Mouse (Mus musculus) frontal cortex, postnatal 14 days (tissue): ENCODE results near the gene Nrn1.
A peak's percentile ranks its signal among the peaks of the same experiment; 100 is the strongest.

Experiments used
- DNase-seq, 2 experiments: peaks; one replicate each; pipeline ENCODE4 v3.0.0; 2022; ENCODE audit warnings: low spot score in 2 of 2

The Nrn1 gene

DNA sequence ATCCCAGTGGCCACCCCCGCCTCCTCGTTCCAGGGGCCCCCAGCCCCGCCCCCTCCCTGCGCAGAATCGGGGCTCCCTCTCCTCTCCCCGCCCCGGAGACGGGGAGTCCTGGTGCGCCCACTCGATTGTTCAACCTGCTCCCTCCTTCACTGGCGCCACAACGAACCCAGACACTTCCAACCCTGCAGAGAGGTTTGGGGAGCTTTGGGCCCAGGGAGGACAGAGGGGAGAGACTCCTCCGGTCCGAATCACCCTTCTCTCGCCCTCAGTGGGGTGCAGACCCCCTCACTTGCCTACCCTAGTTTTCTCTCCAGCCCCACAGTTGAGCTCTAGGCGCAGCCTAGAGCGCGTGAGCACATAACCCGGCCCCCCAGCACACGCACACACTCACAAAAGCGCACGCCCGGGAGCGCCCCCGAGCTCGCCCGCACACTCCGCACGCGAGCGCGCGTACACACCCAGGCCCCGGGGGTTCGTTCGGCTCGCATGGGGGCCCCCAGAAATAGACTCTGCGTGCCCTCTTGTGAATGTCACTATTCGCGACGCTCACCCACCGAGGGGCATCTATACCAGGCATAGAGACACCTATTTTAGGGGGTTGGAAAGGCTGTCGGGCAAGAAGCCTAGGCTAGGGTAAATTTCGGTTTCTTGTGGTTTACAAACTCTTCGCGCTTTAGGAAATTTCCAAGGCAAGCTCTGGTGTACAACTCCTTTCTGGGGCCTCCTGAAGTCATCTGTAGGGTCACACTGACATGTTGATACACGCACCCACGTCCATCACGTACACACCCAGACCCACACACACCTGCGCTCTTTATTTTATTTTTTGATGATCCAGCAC lies at the start of gene Nrn1:
Gene Nrn1, minus strand, starts transcription at position 401 of the 841 bp plus-strand sequence.
- peak in 1 of 2 experiments; percentile 38 for DNase-seq

DNA sequence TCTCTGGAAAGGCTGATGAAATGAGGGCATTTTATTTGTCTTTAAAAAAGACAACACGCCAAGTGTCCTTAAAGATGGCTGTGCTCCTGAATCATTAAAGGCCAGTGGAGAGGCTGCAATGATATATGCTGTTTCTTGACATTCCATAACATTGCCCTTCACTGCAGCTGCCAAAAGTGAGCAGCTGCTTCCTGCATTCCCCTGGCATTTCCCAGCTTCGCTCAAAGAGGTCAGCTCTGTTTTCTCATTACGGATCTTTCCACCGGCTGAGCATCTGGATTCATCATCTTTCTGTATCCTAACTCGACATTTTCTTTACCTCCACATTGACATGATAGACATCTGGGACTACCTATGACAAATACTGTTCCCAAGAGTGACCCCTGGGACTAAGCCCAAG lies 44.7 kb upstream of the Nrn1 start:
- no peak for DNase-seq

DNA sequence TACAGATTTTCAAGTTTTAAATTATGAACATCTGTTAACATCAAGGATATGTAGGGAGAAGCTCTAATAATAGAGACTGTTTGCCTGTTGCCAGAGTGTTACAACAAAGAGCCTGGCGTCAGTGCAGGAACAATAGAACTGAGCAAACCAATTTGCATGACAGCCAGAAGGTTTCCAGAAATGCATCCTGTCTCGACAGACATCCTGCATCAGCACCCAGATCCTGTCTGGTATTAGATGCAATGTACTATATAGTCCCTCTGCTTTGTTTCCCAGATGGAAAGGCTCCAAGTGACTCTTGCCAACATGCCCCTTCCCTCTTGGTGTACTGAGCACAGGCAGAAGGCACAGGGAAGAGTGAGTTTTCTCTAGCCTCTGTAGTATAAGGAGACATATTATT lies 31.9 kb upstream of the Nrn1 start:
- DNase-seq = no peak

DNA sequence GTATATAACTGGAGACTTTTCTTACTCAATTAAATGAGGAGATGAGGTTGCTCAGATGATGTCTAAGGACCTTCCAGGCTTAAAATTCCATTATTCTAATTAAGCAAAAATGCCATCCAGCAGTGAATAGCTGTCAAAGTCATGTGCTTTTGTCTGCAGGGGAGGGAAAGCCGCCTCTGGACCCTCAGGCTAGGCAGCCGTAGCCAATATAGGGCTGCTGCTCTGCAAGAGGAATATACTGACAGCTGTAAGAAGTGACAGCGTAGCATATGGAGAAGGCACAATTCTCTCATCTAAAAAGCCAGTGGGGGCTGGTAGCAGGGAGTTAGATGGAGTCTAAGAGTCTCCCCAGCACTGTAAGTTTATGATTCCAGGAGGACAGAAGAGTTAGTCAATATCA lies 16.9 kb upstream of the Nrn1 start:
- DNase-seq = no peak

DNA sequence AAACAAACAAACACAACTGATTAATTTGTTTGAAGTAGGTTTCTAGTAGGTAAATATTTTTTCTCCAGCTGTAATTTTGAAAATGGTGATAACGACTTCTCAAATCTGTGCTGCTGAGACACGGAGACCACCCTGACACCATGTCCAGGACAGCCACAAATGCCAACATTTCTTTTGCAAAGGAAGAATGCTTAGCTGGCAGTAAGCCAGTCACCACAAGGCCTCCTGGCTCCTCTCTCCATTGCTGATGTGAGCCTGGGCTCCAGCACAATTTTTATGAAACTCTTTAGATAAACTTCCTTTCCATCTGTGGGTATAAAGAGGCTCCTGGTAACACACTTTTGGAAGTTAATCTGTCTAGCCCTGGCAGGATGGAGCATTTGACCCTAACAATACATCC lies 15.1 kb upstream of the Nrn1 start:
- DNase-seq = no peak

DNA sequence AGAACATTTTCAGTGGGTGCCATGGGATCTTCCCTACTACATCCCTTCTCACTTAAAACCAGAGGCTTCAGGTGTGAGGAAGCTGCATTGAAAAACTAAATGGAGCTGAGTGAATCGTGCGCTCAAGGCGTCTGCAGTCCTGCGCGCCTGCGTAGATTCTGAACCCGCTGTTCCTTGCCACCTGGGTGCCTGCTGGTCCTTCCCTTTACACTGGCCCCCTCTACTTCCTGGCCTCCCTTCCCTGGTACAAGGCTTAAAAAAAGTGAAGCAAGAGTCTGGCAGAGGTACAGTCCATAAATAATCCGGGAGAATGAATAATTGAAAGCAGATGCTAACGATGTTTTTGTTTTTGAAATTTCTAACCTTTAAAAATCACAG lies 1.7 kb upstream of the Nrn1 start:
- no peak for DNase-seq

DNA sequence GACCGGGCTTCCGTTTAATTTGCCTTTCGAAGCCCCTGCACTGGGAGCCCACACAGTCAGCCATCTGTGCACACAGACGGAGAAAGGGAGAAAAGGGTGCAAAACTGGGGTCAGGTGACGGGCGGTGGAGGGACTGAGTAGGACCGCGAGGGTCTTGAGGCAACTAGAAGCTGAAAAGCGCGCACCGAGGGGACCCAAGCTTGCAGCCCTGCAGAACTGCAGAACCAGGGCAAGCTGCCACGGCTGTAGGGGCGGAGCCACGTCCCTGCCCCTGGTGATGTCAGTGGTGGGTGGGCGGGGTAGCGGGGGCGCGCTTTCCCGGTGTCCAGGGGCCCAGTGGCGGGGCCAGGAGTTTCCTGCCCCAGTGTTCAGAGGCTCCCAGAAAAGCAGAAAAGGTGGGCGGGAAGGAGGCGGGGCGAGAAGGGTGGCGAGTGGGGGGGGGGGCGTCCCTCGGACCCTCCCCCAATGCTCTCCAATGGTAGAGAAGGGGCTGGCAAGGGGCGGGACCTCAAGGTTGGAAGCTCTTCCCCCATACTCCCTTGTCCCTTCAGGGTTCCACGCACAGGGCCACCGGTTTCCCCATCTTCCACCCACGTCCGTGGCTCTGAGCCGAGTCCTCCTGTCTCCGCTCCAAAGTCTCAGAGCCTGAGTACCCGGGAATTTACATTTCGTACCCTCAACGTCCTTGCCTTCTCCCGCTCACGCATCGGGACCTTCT lies 1.1 kb upstream of the Nrn1 start:
- DNase-seq = peak; percentile 34 to 52

DNA sequence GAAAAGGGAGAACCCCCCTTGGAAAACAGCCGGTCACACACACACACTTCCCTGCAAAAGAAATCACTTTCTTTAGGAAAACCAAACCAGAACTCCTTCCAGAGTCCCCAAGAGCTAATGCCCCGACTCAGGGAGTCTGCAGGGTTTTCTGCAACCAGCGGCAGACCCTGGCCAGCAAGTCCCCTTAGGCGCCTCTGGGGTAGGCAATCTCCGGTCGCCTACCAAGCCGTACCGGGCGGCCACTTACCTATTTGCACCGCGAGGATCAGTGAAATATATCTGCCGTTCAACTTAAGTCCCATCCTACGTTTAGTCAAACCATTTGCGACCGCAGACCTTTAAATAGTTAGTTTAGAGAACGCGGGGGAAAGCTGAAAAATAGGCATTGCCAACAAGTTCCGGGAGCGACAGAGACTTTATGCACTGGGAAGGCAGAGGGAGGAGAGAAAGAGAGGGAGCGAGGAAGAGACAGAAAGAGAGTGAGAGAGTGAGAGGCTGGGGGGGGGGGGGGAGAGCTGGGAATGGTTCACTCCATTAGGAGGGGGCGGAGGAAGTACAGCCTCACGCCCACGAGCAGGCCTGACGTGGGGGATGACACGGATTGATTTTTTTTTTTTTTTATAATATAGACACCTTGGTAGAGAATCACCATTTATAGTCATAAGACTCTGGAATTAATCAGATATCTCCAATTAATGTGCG lies 791 bp downstream of the Nrn1 start:
- DNase-seq = peak in 1 of 2 experiments; percentile 20

DNA sequence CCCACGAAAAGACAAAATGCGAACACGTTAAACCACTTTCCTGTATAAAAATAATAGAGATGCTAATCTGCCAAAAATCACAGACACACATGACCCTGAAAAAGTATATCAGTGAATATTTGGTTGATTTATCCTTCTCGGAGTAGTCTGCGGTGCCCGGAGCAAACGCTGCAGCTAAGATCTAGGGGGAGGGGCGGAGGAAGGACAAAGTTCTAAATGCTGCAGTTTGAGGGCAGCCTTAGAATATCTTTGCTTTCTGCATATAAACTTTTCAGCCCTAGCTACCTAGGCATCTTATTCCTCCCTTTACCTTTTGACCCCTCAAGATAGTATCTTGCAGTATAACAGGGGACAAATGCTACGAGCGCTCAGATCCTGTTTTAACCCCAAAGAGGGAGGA lies 1.4 kb downstream of the Nrn1 start:
- no peak for DNase-seq

DNA sequence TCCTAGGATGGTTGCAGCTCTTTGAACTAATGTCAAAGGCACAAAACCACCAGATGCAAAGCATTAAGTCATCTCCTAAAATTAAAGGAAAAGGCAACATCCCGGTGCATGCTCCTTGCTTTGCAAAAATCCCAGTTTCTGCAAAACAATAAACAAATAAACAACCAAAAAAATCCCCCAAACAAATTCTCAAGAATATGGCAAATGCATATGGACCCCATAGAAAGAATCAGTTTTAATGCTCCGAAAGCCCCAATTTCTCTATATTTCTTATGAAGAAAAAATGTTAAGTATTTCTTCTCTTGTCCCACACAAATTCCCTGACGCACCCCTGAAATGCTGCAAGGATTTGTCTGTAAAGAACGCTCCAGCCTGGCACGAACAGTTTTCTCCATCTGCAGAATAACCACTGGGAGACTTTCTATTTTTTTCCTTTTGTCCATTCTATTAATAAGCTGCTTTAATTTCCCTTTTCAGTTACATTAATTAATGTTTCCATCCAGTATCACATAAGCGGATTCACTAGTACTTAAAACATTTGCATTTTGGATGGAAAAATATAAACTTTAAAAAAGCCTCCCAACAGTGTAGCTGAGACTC lies 1.9 kb downstream of the Nrn1 start:
- no peak for DNase-seq

DNA sequence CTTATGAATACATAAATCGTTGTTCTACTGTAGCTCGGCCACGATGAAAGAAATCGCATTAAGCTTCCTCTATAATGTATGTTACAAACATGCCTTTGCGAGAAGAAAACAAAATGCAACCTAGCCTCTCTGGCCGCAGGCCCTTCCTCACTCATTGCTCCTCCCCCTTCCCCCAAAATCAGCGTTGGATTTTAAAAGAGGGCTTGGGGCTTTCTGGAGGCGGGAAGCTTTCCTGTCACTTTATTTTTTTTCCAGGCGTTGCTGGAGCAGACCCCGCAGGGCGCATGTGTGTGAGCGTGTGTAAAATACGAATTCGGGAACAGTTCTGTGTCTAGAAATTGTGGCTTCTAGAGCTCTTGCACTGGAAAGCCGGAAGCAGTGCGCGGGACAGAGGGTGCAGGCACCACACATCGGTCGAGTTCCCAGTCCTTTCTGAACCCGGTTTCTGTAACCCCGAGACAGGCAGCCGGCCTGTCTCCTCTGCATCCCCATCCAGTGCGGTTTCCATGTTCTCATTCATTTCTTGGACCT lies 2.9 kb downstream of the Nrn1 start:
- peak in 1 of 2 experiments; percentile 21 for DNase-seq

DNA sequence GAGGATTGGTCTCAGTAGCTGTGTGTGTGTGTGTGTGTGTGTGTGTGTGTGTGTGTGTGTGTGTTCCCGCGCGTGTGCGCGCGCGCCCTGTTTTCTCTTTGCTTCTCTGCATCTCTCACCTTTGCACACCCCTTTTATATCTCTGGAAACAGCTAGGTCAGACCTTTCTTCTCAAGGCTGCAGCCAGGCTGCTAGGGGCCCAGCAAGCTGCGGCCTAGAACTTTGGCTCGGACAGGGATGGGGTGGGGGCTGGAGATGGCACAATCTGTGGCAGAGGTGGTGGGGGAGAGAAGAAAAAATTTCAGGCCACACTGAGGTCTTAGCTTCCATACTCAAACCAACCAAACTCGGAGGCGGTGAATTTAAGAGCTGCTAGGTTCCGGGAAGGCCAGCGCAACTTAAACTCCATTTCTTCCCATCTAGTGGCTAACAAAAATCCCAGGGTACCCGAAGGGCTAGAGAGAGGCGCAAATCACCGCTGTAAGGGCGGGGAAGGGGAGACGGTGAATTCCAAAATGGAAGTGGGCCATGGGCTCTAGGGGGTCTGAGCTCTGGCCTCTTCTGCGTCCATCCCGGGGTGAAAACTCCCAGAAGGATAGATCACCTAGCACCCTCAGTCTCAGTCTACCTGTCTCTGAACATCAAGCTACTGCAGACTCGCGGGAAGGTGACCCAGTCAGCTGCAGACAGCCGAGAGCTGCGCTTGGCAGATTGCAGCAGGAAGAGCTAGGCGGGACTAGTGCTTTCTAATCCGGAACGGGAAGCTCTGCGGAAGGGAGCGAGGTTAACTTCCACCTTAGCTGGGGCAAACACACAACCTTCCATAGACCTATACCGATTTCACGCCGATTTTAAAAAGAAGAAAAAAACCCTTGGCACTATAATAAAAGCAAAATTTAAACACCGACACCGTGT lies 3.7 kb downstream of the Nrn1 start:
- DNase-seq = peak in 1 of 2 experiments; percentile 25

DNA sequence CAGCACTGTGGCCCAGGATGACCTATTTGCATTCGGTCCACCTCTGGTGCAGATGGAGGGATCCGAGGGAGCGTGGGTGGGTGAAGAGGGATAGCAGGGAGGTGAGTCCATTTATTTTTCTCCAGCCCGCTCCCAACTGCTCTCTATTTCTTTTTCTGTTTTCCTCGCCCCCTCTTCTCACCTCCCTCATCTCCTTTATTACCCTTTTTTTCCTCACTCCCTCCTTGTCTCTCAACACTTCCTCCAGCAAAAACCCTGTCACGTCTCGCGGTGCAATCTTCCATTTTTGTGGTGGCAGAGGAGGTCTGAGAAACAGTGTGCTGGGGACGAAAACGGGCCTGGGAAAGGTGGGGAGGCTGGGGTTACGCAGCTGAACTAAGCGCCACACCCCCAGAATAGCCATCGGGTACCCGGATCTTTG lies 4.6 kb downstream of the Nrn1 start:
- DNase-seq = peak in 1 of 2 experiments; percentile 18

DNA sequence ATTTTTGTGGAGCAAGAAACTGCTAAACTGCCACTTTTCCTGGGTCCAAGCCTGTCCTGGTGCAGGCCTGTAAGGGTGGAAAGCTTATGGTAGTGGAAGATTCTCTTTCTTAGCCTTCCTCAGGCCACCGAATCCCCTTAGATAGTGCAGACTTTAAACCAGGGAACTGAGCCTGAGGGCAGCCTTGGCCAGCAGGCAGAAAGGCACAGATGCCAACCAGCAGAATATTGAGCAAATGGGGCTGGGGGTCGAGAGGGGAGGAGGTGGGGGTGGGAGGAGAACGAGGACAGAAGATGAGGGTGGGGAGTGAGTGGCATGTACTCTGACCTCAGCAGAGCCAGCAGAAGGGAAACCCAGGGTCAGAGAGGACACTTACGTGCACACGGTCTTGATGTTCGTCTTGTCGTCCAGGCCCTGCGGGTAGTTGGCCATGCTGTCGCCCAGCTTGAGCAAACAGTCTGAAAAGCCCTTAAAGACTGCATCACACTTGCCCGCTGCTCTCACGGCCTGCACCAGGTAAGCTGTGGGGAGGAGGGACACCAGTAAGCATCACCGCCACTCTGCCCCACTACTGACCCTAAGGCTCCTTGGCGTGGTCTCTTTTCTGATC lies 5.1 kb downstream of the Nrn1 start:
- DNase-seq = peak in 1 of 2 experiments; percentile 7

DNA sequence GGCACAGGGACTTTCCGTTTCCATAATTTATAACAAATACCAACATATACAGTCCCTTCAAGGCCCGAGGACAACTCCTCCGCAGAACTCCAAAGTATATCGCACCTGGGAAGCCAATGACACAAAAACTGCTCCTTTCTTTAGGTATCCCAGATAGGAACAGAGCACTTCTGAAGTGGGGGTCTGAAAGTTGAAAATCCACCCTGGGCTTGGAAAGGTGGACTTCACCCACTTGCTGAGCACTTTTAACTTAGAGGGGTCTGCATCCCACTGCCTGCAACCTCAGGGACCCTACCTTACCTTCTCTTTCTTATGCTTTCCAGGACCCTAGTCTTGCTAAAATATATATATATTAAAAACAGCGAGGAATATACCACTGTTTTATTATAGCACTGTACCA lies 6.4 kb downstream of the Nrn1 start:
- no peak for DNase-seq

DNA sequence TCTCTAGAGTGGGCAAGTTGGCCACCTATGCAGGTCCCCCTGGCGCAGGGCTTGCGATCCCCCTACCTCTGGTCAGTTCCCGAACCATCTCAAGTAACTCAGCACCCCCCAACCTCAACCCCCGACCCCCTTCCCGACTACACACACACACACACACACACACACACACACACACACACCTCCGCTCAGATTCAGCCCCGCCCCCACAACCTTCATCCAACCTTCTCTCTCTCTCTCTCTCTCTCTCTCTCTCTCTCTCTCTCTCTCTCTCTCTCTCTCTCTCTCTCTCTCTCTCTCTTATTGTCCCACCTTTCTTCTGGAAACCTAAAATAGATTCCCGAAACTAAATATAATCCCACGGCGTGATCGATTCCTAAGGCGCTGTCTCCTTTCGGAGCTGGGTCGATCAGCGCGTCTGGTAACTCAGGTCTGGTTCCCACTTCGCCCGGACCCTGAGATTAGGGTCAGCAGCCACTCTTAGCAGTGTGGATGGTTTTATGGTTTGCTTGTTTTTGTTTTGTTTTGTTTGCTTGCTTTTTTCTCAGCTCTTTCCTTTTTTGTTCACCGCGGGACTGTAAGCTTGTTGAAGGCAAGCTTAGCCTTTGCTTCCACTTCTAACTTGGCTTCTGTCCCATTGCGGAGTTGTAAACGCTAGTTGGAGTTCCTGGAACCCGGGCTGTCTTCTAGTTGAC lies 7.0 kb downstream of the Nrn1 start:
- DNase-seq = peak in 1 of 2 experiments; percentile 4

DNA sequence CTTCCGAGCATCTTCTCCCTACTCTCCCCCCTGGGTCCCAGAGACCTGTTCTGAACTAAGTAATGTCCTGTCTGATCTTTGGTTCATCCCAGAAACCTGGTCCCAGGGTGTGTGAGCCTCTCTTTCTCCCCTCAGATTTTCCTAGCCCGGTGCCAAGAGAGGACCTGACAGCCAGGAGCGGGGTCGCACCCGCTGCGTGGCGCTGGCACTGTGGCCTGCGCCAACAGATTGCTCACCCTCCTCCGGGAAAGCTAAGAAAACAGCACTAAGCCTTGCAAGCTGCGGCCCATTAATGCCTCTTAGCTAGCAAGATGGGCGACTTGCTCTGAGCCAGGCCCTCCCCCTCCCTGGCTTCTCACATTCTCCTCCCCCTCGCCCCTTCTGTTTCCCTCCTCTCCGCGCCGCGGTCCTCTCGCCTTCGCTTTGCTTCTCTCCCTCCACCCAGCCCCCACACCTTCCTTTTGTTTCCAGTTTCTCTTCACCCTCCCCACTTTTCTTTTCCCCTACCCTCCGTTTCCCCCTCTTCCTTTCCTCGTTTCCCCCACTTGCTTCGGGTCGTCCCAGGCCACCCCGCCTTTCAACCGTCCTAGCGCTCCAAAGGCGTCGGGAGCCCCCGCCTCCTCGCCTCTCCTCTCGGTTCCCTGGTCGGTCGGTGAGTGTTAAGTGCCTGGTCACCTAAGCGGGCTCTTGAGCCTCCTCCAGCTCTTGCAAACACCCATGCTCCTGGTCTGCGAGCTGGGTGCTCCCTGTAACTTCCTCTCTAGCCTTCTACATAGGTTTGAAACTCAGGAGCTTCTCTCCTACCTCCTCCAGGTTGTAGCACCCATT lies 7.8 kb downstream of the Nrn1 start:
- DNase-seq = peak; percentile 30 to 56

DNA sequence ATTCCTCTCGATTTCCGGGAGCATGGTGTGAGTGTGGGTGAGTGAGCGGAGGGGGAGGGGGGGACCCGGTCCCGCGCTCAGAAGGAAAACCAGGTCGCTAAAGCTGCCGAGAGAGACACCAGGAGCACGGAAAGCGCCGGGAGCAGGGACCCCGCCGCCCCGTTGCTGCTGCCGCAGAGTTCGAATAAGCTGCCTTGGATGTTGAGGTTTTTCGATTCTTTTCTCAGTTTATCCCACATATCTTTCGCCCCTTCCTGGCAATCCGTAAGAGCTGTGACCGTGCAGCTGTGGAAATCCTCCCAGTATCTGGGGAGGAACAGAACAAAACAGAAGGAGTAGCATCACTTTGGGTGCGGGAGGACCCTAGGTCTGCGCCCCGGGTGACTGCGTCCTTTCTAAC lies 8.4 kb downstream of the Nrn1 start:
- DNase-seq = peak in 1 of 2 experiments; percentile 13

DNA sequence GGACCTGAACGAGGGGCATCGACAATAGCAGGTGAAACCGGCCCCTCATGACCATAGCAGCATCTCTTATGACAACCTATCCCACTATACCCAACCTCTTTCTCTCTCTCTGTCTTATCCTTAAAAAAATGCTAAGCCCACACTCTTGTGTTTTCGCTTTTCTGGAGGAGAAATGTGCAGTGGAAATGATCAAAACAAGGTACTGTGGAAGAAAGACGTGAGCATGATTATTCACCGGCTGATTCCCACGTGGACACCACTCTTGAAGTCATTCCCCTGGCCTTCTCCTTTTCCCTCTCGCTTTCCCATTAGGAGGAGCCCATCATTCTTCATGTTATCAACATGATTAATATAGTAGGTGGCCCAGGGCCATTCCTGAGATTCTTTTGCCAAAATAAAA lies 9.1 kb downstream of the Nrn1 start:
- no peak for DNase-seq
